Mouse (Mus musculus) limb, embryonic 11.5 days (tissue): ENCODE measurements around the gene Olfr486. TPM values are rescaled to one million over a fixed set of nuclear protein-coding genes. Genes with fewer than 3 reads are reported as not detected.

Experiments
- ATAC-seq: fragments of 200-750 bp; cut with Nextera tagmentation; 2 replicates; pipeline ENCODE4 v1.8.0; 2017; ENCODE audit warnings: low read depth; ENCODE audit not compliant: insufficient number of reproducible peaks, low FRiP score, low TSS enrichment
- DNase-seq: peaks from one replicate; pipeline ENCODE4 v3.0.0-alpha.2; 2015; ENCODE audit warnings: low spot score
- H3K27ac ChIP-seq: fragments of 300-500 bp; sonication (generic); replicated peaks from 2 replicates; pipeline ENCODE4 v1.5.1; 2014; ENCODE audit warnings: low read depth, mild to moderate bottlenecking, low read length
- H3K27me3 ChIP-seq: fragments of 300-500 bp; sonication (generic); 2 replicates; pipeline ENCODE4 v1.6.1; 2014; ENCODE audit warnings: mild to moderate bottlenecking, low read length, mixed read lengths; ENCODE audit not compliant: control insufficient read depth, insufficient read depth
- H3K36me3 ChIP-seq: fragments of 300-500 bp; sonication (generic); 2 replicates; pipeline ENCODE4 v1.6.1; 2014; ENCODE audit warnings: mild to moderate bottlenecking, low read length, moderate library complexity, mixed read lengths; ENCODE audit not compliant: control insufficient read depth, insufficient read depth
- H3K4me1 ChIP-seq: fragments of 300-500 bp; sonication (generic); 2 replicates; pipeline ENCODE4 v1.6.1; 2014; ENCODE audit warnings: low read length, mixed read lengths; ENCODE audit not compliant: control insufficient read depth, insufficient read depth
- H3K4me2 ChIP-seq: fragments of 300-500 bp; sonication (generic); 2 replicates; pipeline ENCODE4 v1.6.1; 2014; ENCODE audit warnings: low read depth, mild to moderate bottlenecking, moderate library complexity; ENCODE audit not compliant: severe bottlenecking
- H3K4me3 ChIP-seq: fragments of 300-500 bp; sonication (generic); 2 replicates; pipeline ENCODE4 v1.5.1; 2014; ENCODE audit warnings: low read depth, low read length
- H3K9ac ChIP-seq: fragments of 300-500 bp; sonication (generic); 2 replicates; pipeline ENCODE4 v1.6.1; 2014; ENCODE audit warnings: mild to moderate bottlenecking, low read length
- H3K9me3 ChIP-seq: fragments of 300-500 bp; sonication (generic); 2 replicates; pipeline ENCODE4 v1.6.1; 2016; ENCODE audit warnings: low read length; ENCODE audit not compliant: control insufficient read depth
- polyA plus RNA-seq: library from polyadenylated mRNA; unstranded; fragments of >200 nt; fragmentation: Nextera tagmentation; extraction: Ambion mirVana; gene quantifications from 2 replicates; pipeline ENCODE4 v1.2.1, GENCODE M21; 2014

The Olfr486 gene
- polyA plus RNA-seq, 1 experiment from 2014 or later, result not detected

DNA sequence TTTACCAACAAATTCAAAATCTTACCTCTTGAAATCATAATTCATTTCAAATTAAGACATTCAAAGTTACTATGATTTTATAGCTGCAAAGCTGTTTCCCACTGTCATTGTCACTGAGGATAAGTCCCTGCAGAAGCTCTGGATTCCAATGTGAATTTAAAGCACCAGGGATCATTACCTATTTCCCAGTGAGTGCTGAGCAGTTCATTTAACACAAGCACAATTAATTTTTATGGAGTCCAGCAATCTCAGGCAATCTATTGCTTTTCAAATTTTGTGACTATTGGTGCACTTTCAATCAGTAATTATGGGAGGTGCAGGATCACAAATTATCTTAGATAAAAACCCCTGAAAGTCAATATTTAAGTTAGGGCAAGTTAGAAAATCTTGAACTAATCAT is 45.2 kb downstream of the Olfr486 start, which contains the start of gene Olfr484:
TSS of gene Olfr484 (minus strand) at position 101 of the 400 bp plus-strand sequence.
- no peak within 1 kb of the TSS for H3K27ac ChIP-seq
- no peaks in the 10 kb centered on the region for H3K27me3 ChIP-seq
- H3K4me3 ChIP-seq, result no peak within 1 kb of the TSS
- no peak within 1 kb of the TSS for H3K4me2 ChIP-seq
- DNase-seq (no peak), ATAC-seq (no peak)
- H3K36me3 ChIP-seq, result no peaks in the 10 kb centered on the region
- H3K9me3 ChIP-seq, result no peaks in the 10 kb centered on the region
- no peaks in the 10 kb centered on the region for H3K4me1 ChIP-seq
- H3K9ac ChIP-seq, result no peak within 1 kb of the TSS

Other genes starting within 250 kb of the Olfr486 start
- gene Olfr473, start 242.3 kb downstream of the Olfr486 start, polyA plus RNA-seq, result not detected in 2 replicates
- gene Olfr474, start 218.1 kb downstream of the Olfr486 start, polyA plus RNA-seq, result not detected in 2 replicates
- not detected in 2 replicates for gene Olfr476, start 207.9 kb downstream of the Olfr486 start, polyA plus RNA-seq
- gene Olfr477, start 186.0 kb downstream of the Olfr486 start, polyA plus RNA-seq, result not detected in 2 replicates
- not detected in 2 replicates for gene Olfr478, start 138.8 kb downstream of the Olfr486 start, polyA plus RNA-seq
- gene Olfr479, start 122.0 kb downstream of the Olfr486 start, polyA plus RNA-seq, result not detected in 2 replicates
- not detected in 2 replicates for gene Olfr480, start 105.4 kb downstream of the Olfr486 start, polyA plus RNA-seq
- gene Olfr481, start 92.9 kb downstream of the Olfr486 start, polyA plus RNA-seq, result not detected in 2 replicates
- 0.07 TPM in 1 of 2 replicates, not detected in the other for gene Olfr482, start 75.2 kb downstream of the Olfr486 start, polyA plus RNA-seq
- not detected in 2 replicates for gene Olfr483, start 71.9 kb downstream of the Olfr486 start, polyA plus RNA-seq
- not detected in 2 replicates for gene Olfr484, start 45.3 kb downstream of the Olfr486 start, polyA plus RNA-seq
- not detected in 2 replicates for gene Olfr485, start 12.9 kb downstream of the Olfr486 start, polyA plus RNA-seq
- gene Olfr487, start 41.9 kb upstream of the Olfr486 start, polyA plus RNA-seq, result not detected in 2 replicates
- gene Olfr488, start 85.6 kb upstream of the Olfr486 start, polyA plus RNA-seq, result not detected in 2 replicates
- not detected in 2 replicates for gene Olfr490, start 116.2 kb upstream of the Olfr486 start, polyA plus RNA-seq
- gene Olfr491, start 140.7 kb upstream of the Olfr486 start, polyA plus RNA-seq, result not detected in 2 replicates
- gene Olfr492, start 150.9 kb upstream of the Olfr486 start, polyA plus RNA-seq, result not detected in 2 replicates
- gene Olfr493, start 174.2 kb upstream of the Olfr486 start, polyA plus RNA-seq, result not detected in 2 replicates
- gene Olfr494, start 192.6 kb upstream of the Olfr486 start, polyA plus RNA-seq, result not detected in 2 replicates
- not detected in 2 replicates for gene Olfr495, start 220.4 kb upstream of the Olfr486 start, polyA plus RNA-seq
- gene Olfr497, start 247.7 kb upstream of the Olfr486 start, polyA plus RNA-seq, result not detected in 2 replicates